Mouse (Mus musculus): ENCODE data around the gene Dars.

DNA sequence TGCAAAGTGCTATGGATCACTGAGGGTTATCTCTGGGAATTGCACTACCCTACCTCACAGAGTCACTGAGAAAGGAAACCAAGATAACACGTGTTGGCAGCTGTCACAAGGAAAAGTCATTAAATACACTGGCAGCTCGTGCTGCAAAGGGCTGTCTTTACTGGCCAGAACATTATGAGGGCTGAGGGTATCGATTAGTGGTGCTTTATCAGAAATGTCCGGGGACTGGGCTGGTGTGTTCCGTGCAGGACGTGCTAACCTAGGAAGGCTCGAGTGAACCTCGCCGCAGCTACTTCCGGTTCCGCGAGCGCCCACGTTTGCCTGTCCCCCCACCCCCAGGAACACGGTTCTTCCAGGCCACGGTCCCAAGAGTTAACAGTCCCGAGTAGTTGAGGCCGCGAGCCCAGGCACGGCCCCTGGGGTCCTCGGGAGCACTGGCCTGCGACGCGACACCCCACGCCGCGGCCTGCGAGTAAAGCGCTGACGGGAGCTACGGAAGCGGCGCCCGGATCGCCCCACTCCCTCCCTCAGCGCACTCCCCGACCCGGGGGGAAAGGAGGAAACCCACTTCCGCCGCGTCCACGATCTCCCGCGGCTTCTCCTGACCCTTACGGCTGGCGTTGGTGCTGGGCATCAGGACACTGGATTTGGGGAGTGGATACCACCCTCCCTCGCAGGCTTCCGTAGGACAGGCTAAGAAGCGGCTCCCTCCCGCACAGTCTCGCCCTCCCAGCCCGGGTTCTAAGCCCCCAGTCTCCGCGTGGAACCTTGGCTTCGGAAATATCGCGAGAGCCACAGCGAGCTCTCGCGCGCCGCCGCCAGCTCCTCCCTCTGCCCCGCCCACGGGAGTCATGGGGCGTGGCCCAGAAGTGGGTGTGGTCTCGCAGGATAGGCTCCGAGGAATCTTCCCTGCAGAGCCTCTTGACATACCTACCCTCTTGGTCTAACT is at the start of gene Dars:
- no peak for TF ChIP-seq CTCF (IDR thresholded peaks at IDR 0.05; ENCODE audit: extremely low read depth, insufficient read depth, insufficient read length, insufficient replicate concordance)
- TF ChIP-seq POLR2A (IDR thresholded peaks at IDR 0.05; ENCODE audit: low read depth, low read length) = peak; percentile 87
